Mouse (Mus musculus) cerebellum, postnatal 36 days (tissue): ENCODE measurements around the gene 1700001J03Rik.
"Not testable (repeated sequence)": the region's sequence is repeated elsewhere in the genome, so short reads cannot be mapped to it uniquely, and the experiment has no call there.

ENCODE experiments used
- DNase-seq, 2 experiments: peaks; one replicate each; pipeline ENCODE4 v3.0.0; 2021 to 2022; ENCODE audit warnings: mixed read lengths in 2 of 2

The 1700001J03Rik gene

GRCm38 (mm10) chr5:146185204-146185603, at the start of gene 1700001J03Rik:
1700001J03Rik (minus strand) TSS chr5:146185304.
- DNase-seq, result not testable (repeated sequence)

GRCm38 (mm10) chr5:146234336-146234735, 49.2 kb upstream of the 1700001J03Rik start:
- DNase-seq, result no peak

GRCm38 (mm10) chr5:146232816-146233215, 47.7 kb upstream of the 1700001J03Rik start:
- no peak for DNase-seq

GRCm38 (mm10) chr5:146232056-146232675, 47.1 kb upstream of the 1700001J03Rik start:
- no peak for DNase-seq

- DNase-seq, result peak; percentile 43 to 44
Observed at GRCm38 (mm10) chr5:146231655-146231996, 46.5 kb upstream of the 1700001J03Rik start.

- DNase-seq, result peak; percentile 94 to 96
Observed at GRCm38 (mm10) chr5:146230864-146231654, 46.0 kb upstream of the 1700001J03Rik start, which contains the start of gene Cdk8. Cdk8 (plus strand) TSS chr5:146231230.

- no peak for DNase-seq
Observed at GRCm38 (mm10) chr5:146229869-146230650, 45.0 kb upstream of the 1700001J03Rik start.

- no peak for DNase-seq
Observed at GRCm38 (mm10) chr5:146227496-146227895, 42.4 kb upstream of the 1700001J03Rik start.

GRCm38 (mm10) chr5:146223786-146224185, 38.7 kb upstream of the 1700001J03Rik start:
- peak in 1 of 2 experiments; percentile 18 for DNase-seq

GRCm38 (mm10) chr5:146221722-146222121, 36.6 kb upstream of the 1700001J03Rik start:
- no peak for DNase-seq

- peak; percentile 90 to 94 for DNase-seq
Observed at GRCm38 (mm10) chr5:146220879-146221714, 36.0 kb upstream of the 1700001J03Rik start, which contains the start of gene Rnf6. Rnf6 (minus strand) TSS chr5:146221555.

GRCm38 (mm10) chr5:146220501-146220878, 35.4 kb upstream of the 1700001J03Rik start:
- DNase-seq, result no peak

GRCm38 (mm10) chr5:146205537-146205936, 20.4 kb upstream of the 1700001J03Rik start:
- DNase-seq, result no peak

- DNase-seq, result no peak
Observed at GRCm38 (mm10) chr5:146203921-146204320, 18.8 kb upstream of the 1700001J03Rik start.

- no peak for DNase-seq
Observed at GRCm38 (mm10) chr5:146200580-146200979, 15.5 kb upstream of the 1700001J03Rik start.

- no peak for DNase-seq
Observed at GRCm38 (mm10) chr5:146199540-146199939, 14.4 kb upstream of the 1700001J03Rik start.

- DNase-seq, result no peak
Observed at GRCm38 (mm10) chr5:146199073-146199472, 14.0 kb upstream of the 1700001J03Rik start.

GRCm38 (mm10) chr5:146193360-146193759, 8.3 kb upstream of the 1700001J03Rik start:
- DNase-seq, result peak in 1 of 2 experiments; percentile 21

GRCm38 (mm10) chr5:146190501-146191269, 5.6 kb upstream of the 1700001J03Rik start:
- DNase-seq, result peak; percentile 78 to 81

- no peak for DNase-seq
Observed at GRCm38 (mm10) chr5:146190093-146190492, 5.0 kb upstream of the 1700001J03Rik start.

- DNase-seq, result peak; percentile 43 to 46
Observed at GRCm38 (mm10) chr5:146188712-146189111, 3.6 kb upstream of the 1700001J03Rik start.
